Mouse (Mus musculus): ENCODE data around the gene Vps37b.

The Vps37b gene

GRCm38 (mm10) chr5:123977231-123977630 is 54.8 kb downstream of the Vps37b start:
- peak in 1 of 2 experiments; percentile 58 for DNase-seq

DNA sequence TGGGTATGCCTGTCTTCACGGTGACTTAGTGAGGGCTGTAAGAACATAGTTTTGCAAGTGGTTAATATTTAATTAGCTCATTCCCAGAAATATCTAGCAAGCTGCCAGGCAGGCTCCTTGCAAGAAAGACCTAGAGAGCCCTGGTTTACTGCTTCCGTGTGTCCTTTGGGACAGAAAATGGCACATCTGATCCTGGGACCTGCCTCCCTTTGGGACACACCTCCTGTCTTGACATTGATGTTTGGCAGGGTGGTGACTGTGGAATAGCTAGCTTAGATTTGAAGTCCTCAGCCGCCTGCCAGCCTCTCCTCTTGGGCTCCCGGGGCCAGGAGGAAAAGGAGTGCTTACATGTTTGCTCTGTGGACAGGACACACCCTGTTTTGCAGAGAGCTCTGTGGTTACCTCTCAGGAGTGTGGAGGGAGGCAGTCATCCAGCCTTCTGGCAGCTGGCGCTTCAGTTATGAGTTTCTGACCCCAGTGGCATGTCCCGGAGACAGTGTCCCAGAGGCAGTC is 56.3 kb downstream of the Vps37b start:
- DNase-seq = peak; percentile 79 to 87

DNA sequence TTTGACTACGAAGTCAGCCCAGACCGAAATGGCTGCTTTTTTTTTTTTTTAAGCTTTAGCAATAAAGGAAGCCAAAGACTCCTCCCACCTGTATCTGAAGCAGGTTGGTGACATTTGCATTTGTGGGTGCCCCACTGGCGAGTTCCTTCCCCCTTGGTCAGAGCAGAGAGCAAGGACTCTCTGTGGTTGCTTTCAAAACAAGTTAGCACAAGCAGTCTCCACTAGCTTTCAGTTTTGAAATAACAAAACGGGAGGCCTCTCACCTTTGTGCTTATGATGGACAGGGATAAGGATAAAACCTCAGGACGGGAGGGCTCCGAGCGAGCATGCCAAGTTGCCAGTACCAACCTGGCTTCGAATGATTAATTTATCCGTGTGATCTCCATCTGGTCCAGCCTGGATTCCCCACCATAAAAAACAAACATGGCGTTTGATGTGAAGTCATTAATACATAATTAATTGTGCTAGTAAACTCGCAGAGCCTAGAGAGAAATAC is 57.4 kb downstream of the Vps37b start:
- DNase-seq = peak; percentile 65 to 70

- no peak for DNase-seq
These were observed 57.9 kb downstream of the Vps37b start for GRCm38 (mm10) chr5:123974179-123974485.

DNA sequence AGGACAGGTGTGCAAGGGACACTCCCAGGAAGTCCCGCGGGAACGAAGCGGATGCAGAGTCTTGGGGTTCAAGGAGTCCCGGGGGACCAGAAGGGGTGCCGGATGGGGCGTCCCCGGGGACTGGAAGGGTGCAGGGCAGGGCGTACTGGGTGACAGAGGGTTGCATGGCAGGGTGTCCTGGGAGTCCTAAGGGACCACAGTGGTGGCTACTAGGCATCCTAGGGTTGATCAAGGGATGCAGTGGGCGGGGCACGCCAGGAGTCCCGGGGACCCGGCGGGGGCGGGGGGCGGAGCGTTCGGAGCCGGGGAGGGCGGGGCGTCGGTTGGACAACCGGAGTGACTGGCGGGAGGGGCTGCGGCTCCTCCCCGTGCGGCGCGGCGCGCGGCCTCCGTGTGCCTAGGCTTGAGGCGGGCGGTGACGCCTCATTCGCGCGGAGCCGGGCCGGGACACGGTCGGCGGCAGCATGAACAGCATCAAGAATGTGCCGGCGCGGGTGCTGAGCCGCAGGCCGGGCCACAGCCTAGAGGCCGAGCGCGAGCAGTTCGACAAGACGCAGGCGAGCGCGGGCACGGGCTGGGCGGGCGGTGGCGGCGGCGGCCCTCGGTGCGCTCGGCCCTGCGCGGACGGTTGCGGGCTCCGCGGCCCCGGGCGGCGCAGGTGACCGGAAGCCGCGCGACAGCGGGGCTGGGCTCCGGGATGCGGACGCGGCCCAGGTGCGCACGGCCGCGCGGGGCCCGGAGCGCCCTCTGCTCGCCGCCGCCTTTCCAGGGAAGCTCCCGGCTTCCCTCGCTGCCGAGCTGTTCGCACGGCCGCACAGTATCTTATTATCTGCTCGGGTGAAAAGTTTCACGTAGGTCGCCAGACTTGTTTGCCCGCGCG is 58.5 kb downstream of the Vps37b start, which contains the start of gene Hip1r:
Hip1r (plus strand) TSS at position 330 of the 880 bp plus-strand sequence.
- peak; percentile 85 to 89 for DNase-seq

- no peak for DNase-seq
These were observed 59.6 kb downstream of the Vps37b start for GRCm38 (mm10) chr5:123972453-123972852.

DNA sequence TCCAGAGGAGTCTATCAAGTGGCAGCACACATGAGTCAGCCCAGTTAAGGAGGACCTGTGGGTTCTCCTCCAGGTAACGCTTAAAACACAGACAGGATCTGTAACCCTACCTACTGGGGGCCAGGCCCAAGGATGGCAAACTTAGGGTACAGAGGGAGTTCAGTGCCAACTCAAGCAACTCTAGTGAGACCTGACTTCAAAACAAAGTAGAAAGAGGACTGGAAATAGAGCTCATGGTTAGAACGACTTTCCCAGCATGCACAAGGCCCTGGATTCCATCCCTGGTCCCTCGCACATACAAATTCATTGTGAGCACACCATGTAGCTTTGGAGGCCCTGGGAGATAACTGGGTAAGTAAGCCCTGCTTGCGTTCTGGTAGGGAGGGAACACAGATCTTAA is 61.5 kb downstream of the Vps37b start:
- DNase-seq = no peak

DNA sequence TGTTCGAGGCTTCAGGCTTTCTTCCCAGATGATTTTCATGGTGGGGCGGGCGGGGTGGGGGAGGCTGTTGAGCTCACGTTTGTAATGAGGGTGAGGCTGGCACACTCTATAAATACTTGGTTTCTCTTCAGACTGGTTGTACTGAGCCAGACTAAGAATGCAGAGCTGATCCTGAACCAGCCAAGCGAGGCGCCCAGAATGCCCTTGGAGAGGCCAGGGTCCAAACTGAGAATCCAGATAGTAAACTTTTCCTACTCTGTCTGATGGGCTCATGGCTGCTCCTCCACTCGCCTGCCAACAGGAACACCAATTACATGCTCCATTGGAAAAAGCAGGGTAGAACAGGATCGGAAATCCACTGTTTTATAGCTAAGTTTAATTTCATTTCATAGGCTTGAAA is 62.9 kb downstream of the Vps37b start:
- no peak for DNase-seq

DNA sequence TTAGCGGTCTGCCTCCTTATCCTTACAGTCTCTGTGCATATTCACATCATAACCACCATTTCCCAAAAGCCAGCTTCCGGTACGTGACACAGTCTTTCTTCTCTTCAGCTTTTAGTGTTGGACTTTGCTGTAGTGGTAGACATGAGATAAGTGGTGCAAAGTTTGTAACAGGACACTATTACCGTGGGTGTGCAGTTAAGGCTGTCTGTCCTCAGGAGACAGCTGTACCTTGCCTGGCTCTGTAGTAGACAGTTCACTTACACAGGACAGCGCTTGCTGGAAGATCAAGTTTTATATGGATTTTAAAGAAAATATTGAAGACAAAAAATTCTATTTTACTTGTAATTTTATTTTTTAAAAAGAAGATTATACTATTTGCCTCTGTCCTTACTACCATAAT is 63.6 kb downstream of the Vps37b start:
- DNase-seq = no peak

- DNase-seq = no peak
These were observed 65.3 kb downstream of the Vps37b start for GRCm38 (mm10) chr5:123966759-123967158.

- no peak for DNase-seq
These were observed 67.9 kb downstream of the Vps37b start for GRCm38 (mm10) chr5:123964208-123964607.

- no peak for DNase-seq
These were observed 71.0 kb downstream of the Vps37b start for GRCm38 (mm10) chr5:123961046-123961445.

- DNase-seq = peak; percentile 56 to 72
These were observed 71.9 kb downstream of the Vps37b start for GRCm38 (mm10) chr5:123960129-123960528.

DNA sequence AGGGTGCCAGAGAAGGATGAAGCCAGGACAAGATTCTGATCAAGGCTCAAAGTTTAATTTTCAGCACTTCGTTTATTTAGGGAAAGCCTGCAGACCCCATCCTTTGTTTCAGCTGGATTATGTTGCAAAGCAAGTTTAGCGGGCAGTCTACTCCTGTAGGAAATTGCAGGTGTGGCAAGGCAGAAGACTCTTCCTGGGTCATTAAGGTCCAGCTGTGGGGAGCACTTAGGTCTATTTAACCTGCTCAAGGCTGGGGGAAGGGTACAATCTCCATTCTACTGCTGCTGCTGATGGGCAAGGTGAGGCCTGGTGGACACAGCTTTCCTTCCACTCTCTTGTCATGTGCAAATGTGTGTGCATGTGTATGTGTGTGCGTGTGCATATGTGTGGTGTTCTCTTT is 73.1 kb downstream of the Vps37b start:
- no peak for DNase-seq

DNA sequence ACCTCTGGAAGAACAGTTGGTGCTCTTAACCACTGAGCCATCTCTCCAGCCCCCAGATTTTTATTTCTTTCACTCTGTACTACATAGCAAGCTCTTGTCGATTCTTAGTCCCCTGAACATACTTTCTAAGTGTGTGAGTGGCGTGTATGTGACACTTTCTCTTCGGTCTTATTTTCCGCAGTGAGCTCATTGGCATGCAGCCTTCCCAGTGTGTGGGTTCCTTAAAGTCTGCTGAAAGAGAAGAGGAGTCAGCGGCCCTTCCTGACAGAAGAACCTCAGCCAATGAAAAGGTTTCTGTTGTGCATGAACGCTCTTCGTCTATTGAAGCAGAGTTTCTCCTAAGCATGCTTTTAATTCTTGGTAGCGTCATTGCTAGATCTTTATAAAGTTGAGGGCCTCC is 74.9 kb downstream of the Vps37b start:
- DNase-seq = no peak
